In the genomic region with DNA sequence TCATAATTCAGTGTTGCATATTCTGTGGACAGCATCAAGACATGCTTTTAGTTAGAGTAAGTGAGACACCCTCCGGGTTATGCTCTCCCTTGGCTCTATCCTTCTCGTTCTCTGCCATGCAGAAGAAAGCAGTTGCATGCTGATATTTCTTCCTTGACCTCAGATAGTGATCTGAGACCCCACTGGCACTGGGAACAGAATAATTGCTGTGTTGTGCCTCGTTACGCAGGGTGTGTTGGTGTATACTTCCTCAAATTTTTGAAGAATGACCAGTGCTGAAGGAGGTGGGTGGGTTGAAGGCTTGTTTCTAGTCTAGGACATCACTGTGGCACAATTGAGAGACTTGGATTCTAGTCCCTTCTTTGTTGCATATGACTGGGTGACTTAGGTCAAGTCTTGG, we compare ENCODE assay signal across 27 mouse cellular contexts. TPM values are rescaled to one million over a fixed set of nuclear protein-coding genes. Genes with fewer than 3 reads are reported as not detected.
DNase-seq lines count a peak whose midpoint lies in the region; ATAC-seq and TF ChIP-seq lines count a peak whose summit lies in the region.
"Had no signal": no experiment of that assay in that cellular context is flagged by ENCODE, and none has a peak within 500 bp of the region (broad histone marks: within the 10 kb centered on the region; RNA-seq: fewer than 3 reads in every experiment).

No protein-coding gene starts in this region.

- H3K27ac ChIP-seq in heart, adult 2 months: peak overlapping the region; percentile 32
- 0 out of 2 replicates have a peak overlapping the region, but pooled peaks have one; percentile 3 for H3K27ac ChIP-seq in MEL (ENCODE audit: control insufficient read depth, low read depth, low read length)
- H3K27ac ChIP-seq: forebrain, embryonic 12.5 days; hindbrain, embryonic 12.5 days; hindbrain, postnatal 0 days; intestine, embryonic 15.5 days; limb, embryonic 13.5 days; midbrain, embryonic 13.5 days; neural tube, embryonic 13.5 days had no signal

- WGBS in heart, adult 2 months: 70% methylated on average over 4 of the region's 4 CpGs

- no peak for TF ChIP-seq CTCF in heart, adult 2 months (IDR thresholded peaks at IDR 0.05)
- TF ChIP-seq CTCF in MEL (IDR thresholded peaks at IDR 0.05 in 2 of 3, conservative IDR thresholded peaks at IDR 0.05 in 1 of 3; ENCODE audit: control insufficient read depth in 1 of 3, insufficient read depth in 1 of 3, low read depth in 2 of 3, low read length in 3 of 3, poor library complexity in 1 of 3, severe bottlenecking in 1 of 3): no peak

- no peak overlapping the region for H3K9ac ChIP-seq in heart, adult 2 months (ENCODE audit: low read depth, low read length)
- H3K9ac ChIP-seq in MEL (ENCODE audit: control insufficient read depth, low read depth, low read length, poor library complexity, severe bottlenecking): no peak overlapping the region
- H3K9ac ChIP-seq: forebrain, embryonic 12.5 days; forebrain, postnatal 0 days; hindbrain, embryonic 12.5 days; intestine, embryonic 15.5 days; limb, embryonic 13.5 days; midbrain, embryonic 13.5 days; neural tube, embryonic 13.5 days; stomach, embryonic 15.5 days had no signal

- H3K36me3 ChIP-seq in heart, adult 2 months (ENCODE audit: control insufficient read depth, insufficient read depth, low read length): peaks cover 4% of the 10 kb centered on the region
- peaks cover 0 to 20% of the 10 kb centered on the region in 2 experiments; a peak in 2 of 4 replicates for H3K36me3 ChIP-seq in MEL (ENCODE audit: control insufficient read depth in 1 of 2, insufficient read depth in 2 of 2, low read length in 2 of 2)
- H3K36me3 ChIP-seq: forebrain, embryonic 12.5 days; hindbrain, embryonic 12.5 days; intestine, embryonic 15.5 days; midbrain, embryonic 13.5 days; neural tube, embryonic 13.5 days; stomach, embryonic 15.5 days had no signal

- no peak for DNase-seq in heart, adult 2 months
- DNase-seq in heart, adult 8-10 months (ENCODE audit: low spot score): no peak
- DNase-seq in 416B (ENCODE audit: low read depth) (peak; percentile 48), MEL (ENCODE audit: low read depth, low spot score) (peak; percentile 48)
- no peak for DNase-seq in kidney, postnatal 25 days
- DNase-seq in ovary, adult 18-20 months (ENCODE audit: low spot score): no peak
- DNase-seq in testis, postnatal 14 days (ENCODE audit: low spot score): no peak
- DNase-seq: adrenal gland, adult 8-10 months; cerebellum, adult 11-12 months; cerebellum, postnatal 10 days; forebrain, postnatal 0 days; gastrocnemius, postnatal 25 days; heart, postnatal 14 days; kidney, adult 8-10 months; kidney, postnatal 10 days; thymus, postnatal 14 days had no signal

- ATAC-seq in hematopoietic stem cell, adult 5-6 weeks (replicated peaks in 1 of 2; ENCODE audit: insufficient read depth in 1 of 2, low FRiP score in 2 of 2, low TSS enrichment in 1 of 2, low read depth in 1 of 2, poor library complexity in 2 of 2, severe bottlenecking in 2 of 2): peak; percentile 46 to 47
- ATAC-seq: CD4-positive, CD25-positive, alpha-beta regulatory T cell, adult 4 months; forebrain, postnatal 0 days; hindbrain, postnatal 0 days; intestine, embryonic 15.5 days; midbrain, embryonic 13.5 days had no signal

- no peaks in the 10 kb centered on the region for H3K27me3 ChIP-seq in heart, adult 2 months (ENCODE audit: control insufficient read depth, insufficient read depth, low read length)
- H3K27me3 ChIP-seq in MEL (ENCODE audit: control insufficient read depth in 1 of 2, insufficient read depth in 2 of 2, low read length in 2 of 2): no peaks in the 10 kb centered on the region
- H3K27me3 ChIP-seq: forebrain, embryonic 12.5 days; hindbrain, embryonic 12.5 days; intestine, embryonic 15.5 days; limb, embryonic 13.5 days; midbrain, embryonic 13.5 days; neural tube, embryonic 13.5 days; stomach, embryonic 15.5 days had no signal

- TF ChIP-seq RAD21 in MEL (IDR thresholded peaks at IDR 0.05; ENCODE audit: low read depth, low read length): no peak

- H3K4me3 ChIP-seq in heart, adult 2 months: no peak overlapping the region
- no peak overlapping the region for H3K4me3 ChIP-seq in MEL (ENCODE audit: control insufficient read depth in 1 of 2, insufficient read depth in 1 of 2, low read depth in 2 of 2, low read length in 2 of 2)
- H3K4me3 ChIP-seq: forebrain, embryonic 12.5 days; hindbrain, embryonic 12.5 days; intestine, embryonic 15.5 days; layer of hippocampus, adult 2 months; limb, embryonic 13.5 days; midbrain, embryonic 13.5 days; neural tube, embryonic 13.5 days; stomach, embryonic 15.5 days had no signal

- intact Hi-C loops in heart, adult 2 months (cut with DNase I): loop anchor here (2.0 kb wide), 1 partner anchor 13 kb away; no protein-coding TSS in a partner anchor

- TF ChIP-seq POLR2A in heart, adult 2 months (IDR thresholded peaks at IDR 0.05; ENCODE audit: insufficient read depth, low read depth, low read length): no peak
- TF ChIP-seq POLR2A in MEL (IDR thresholded peaks at IDR 0.05; ENCODE audit: control insufficient read depth in 1 of 2, insufficient read depth in 1 of 2, low read depth in 1 of 2, low read length in 2 of 2, poor library complexity in 1 of 2): no peak

- peaks cover 20% of the 10 kb centered on the region for H3K4me1 ChIP-seq in heart, adult 2 months (ENCODE audit: control insufficient read depth, insufficient read depth, low read length)
- H3K4me1 ChIP-seq in MEL (ENCODE audit: control insufficient read depth in 1 of 2, insufficient read depth in 2 of 2, low read length in 2 of 2): peaks cover 16 to 23% of the 10 kb centered on the region in 2 experiments

- H3K79me2 ChIP-seq in heart, adult 2 months (replicated peaks; ENCODE audit: control insufficient read depth, insufficient read depth, low read length): peaks cover 7% of the 10 kb centered on the region
- peaks cover 5% of the 10 kb centered on the region for H3K79me2 ChIP-seq in MEL (ENCODE audit: control insufficient read depth, insufficient read depth, low read length, poor library complexity)

- no peak for TF ChIP-seq EP300 in heart, adult 2 months (IDR thresholded peaks at IDR 0.05; ENCODE audit: insufficient read depth, low read depth, low read length)
- TF ChIP-seq EP300 in MEL (IDR thresholded peaks at IDR 0.05; ENCODE audit: low read depth in 1 of 2, low read length in 2 of 2): peak; percentile 24 to 35; a peak in 3 of 4 replicates

- H3K9me3 ChIP-seq in MEL (replicated peaks; ENCODE audit: insufficient read depth, low read length): no peaks in the 10 kb centered on the region
- H3K9me3 ChIP-seq: forebrain, embryonic 12.5 days; hindbrain, embryonic 12.5 days; intestine, embryonic 15.5 days; limb, embryonic 13.5 days; midbrain, embryonic 13.5 days; neural tube, embryonic 13.5 days; stomach, embryonic 15.5 days had no signal

TF ChIP-seq in MEL, 35 proteins besides CTCF, POLR2A, EP300 and RAD21:
- 0 out of 2 replicates have a peak, but pooled peaks have one; percentile 1 for TF ChIP-seq USF1 (IDR thresholded peaks at IDR 0.05; ENCODE audit: low read depth, low read length)
- TF ChIP-seq SIN3A (IDR thresholded peaks at IDR 0.05; ENCODE audit: low read length): 0 out of 2 replicates have a peak, but pooled peaks have one; percentile 42
- TF ChIP-seq UBTF (IDR thresholded peaks at IDR 0.05; ENCODE audit: borderline replicate concordance, insufficient read depth, low read depth, low read length): no peak
- TF ChIP-seq TAL1 (IDR thresholded peaks at IDR 0.05; ENCODE audit: low read length): no peak
- TF ChIP-seq NELFE (IDR thresholded peaks at IDR 0.05; ENCODE audit: low read depth, low read length): no peak
- TF ChIP-seq MAX (IDR thresholded peaks at IDR 0.05; ENCODE audit: low read length): peak; percentile 31; the same call in 1 of the 2 replicates
- TF ChIP-seq ETS1 (IDR thresholded peaks at IDR 0.05; ENCODE audit: low read depth, low read length): 0 out of 2 replicates have a peak, but pooled peaks have one; percentile 46
- no peak for TF ChIP-seq GABPA (IDR thresholded peaks at IDR 0.05; ENCODE audit: low read depth, low read length)
- 0 out of 2 replicates have a peak, but pooled peaks have one; percentile 30 for TF ChIP-seq MYC (IDR thresholded peaks at IDR 0.05; ENCODE audit: low read depth, low read length)
- TF ChIP-seq POLR2AphosphoS2 (IDR thresholded peaks at IDR 0.05; ENCODE audit: low read length): no peak
- no peak for TF ChIP-seq RCOR1 (IDR thresholded peaks at IDR 0.05; ENCODE audit: low read depth, low read length)
- no peak for TF ChIP-seq USF2 (IDR thresholded peaks at IDR 0.05; ENCODE audit: borderline replicate concordance in 1 of 2, insufficient read depth in 1 of 2, low read depth in 1 of 2, low read length in 2 of 2)
- TF ChIP-seq MXI1 (IDR thresholded peaks at IDR 0.05; ENCODE audit: low read depth, low read length): 0 out of 2 replicates have a peak, but pooled peaks have one; percentile 11
- TF ChIP-seq ELF1 (IDR thresholded peaks at IDR 0.05; ENCODE audit: low read depth, low read length): no peak
- peak; percentile 60 for TF ChIP-seq GATA1 (IDR thresholded peaks at IDR 0.05; ENCODE audit: low read depth, low read length)
- peak; percentile 59; the same call in 1 of the 2 replicates for TF ChIP-seq CHD1 (IDR thresholded peaks at IDR 0.05; ENCODE audit: low read depth, low read length)

RNA-seq across cellular contexts. Expression of gene Swap70, which starts 14.6 kb away (rescaled TPM):
- total RNA-seq in heart, adult 2 months (2021): 10 to 100 TPM; 12.1 to 12.7 TPM
- polyA plus RNA-seq in heart, adult 2 months (2012; rRNA removed): 7.7 and 8.8 TPM in 2 replicates
- total RNA-seq in heart, adult 8-10 months (2022): 10 to 100 TPM; 11.0 to 13.4 (median 12.0) TPM
- 18.3 and 22.3 TPM in 2 replicates for total RNA-seq in MEL (2012; rRNA removed)
- 10 to 100 TPM in 1 of 2 experiments, not detected in 1; 23.3 TPM for polyA plus RNA-seq in MEL (2012; ENCODE audit: insufficient read depth in 1 of 2, insufficient read length in 2 of 2, low read depth in 1 of 2, low replicate concordance in 2 of 2, missing spikeins in 1 of 2)
- 90.0 and 96.9 TPM in 2 replicates for total RNA-seq in hematopoietic stem cell, adult 5-6 weeks (2017)

Comparison
In these comparisons a context has a peak if more than half of its experiments do, and no peak if none do; other contexts are left out.
1. DNase-seq: peak in 416B (single experiment) and MEL (single experiment); none in heart, adult 2 months (0 of 2), heart, adult 8-10 months (single experiment), kidney, postnatal 25 days (0 of 2), ovary, adult 18-20 months (single experiment) and testis, postnatal 14 days (single experiment).